Mouse (Mus musculus): Measurements from ENCODE around the gene Clip3.

DNA sequence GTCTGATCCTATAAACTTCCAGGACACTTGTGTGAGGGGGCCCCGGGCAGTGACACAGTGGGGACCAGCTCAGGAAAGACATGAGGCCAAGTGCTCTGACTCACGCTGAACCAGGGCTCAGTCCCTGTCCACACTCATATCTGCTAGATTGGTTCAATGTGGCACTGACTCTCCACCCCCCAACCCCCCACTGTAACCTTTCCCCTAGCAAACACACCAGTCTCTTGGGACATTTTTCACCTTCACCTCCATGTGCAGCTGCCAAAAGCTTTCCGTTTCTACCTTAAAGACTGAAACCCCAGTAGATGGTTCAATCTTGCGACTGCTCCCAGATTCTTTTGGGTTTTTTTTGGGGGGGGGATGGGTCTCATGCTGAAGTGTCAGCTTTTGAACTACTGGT lies 62.5 kb downstream of the Clip3 start:
- no peak for TF ChIP-seq EP300 (optimal IDR thresholded peaks at IDR 0.05)
- no peak for TF ChIP-seq CTCF (IDR thresholded peaks at IDR 0.05; ENCODE audit: low read depth)
